Mouse (Mus musculus): ENCODE results near the gene Prss27. TPM values are rescaled to one million over a fixed set of nuclear protein-coding genes. Genes with fewer than 3 reads are reported as not detected.
A peak's percentile ranks its signal among the peaks of the same experiment; 100 is the strongest.

Gene Prss27
- polyA plus RNA-seq (2015; fragmentation: Nextera tagmentation; extraction: Ambion mirVana) = 0.23 and 0.37 TPM in 2 replicates

DNA sequence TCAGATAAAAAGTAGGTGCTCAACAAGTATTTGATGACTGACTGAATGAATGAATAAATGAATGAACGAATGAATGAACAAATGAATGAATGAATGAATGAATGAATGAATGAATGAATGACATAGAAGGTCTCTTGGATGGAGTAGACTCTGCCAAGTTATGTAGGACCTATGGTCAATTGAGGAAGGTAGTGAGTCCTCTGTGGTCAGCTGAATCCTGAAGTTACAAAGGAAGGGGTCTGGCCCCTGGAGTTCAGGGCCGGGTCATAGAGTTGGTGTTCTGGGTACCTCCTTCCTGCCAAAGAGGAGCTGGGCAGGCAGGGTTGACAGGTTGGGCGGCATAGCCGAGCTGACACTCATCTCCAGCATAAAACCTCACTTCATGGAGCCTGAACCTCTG, at the start of gene Prss27:
TSS of gene Prss27 (plus strand) at position 301 of the 400 bp plus-strand sequence.
- Histone ChIP-seq H3K9ac (replicated peaks; ENCODE audit: low read length) (no peak within 1 kb of the TSS), H3K36me3 (ENCODE audit: insufficient read depth, low read length) (no peaks in the 10 kb centered on the region), H3K27ac (ENCODE audit: low read length) (no peak within 1 kb of the TSS), H3K4me1 (ENCODE audit: insufficient read depth, low read length) (no peaks in the 10 kb centered on the region), H3K4me3 (ENCODE audit: low read length) (no peak within 1 kb of the TSS), H3K9me3 (ENCODE audit: low read length) (no peaks in the 10 kb centered on the region), H3K27me3 (ENCODE audit: insufficient read depth, low read length) (no peaks in the 10 kb centered on the region), H3K4me2 (replicated peaks; ENCODE audit: low read depth, low read length) (no peak within 1 kb of the TSS)
- ATAC-seq (ENCODE audit: low FRiP score, low TSS enrichment) = no peak
- 67% methylated on average over 4 of the region's 4 CpGs for WGBS

DNA sequence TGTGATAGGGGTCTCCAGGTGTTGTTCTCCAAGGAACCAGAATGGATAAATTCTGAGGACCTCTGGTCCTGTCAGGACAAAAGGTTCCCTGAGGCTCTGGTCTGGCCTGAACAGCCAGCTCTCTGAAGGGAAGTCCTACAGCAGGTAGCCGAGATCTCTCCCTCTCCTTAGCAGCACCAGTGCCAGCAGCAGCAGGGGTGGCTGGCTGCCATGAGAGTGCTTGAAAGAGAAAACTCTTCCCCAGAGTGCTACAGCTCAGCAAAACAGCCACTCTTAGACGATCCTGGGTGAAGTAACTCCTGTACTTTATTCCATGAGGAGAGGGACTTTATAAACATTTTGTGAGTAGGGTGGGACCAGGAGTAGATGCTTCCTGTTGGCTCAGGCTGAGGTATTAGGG, 48.1 kb upstream of the Prss27 start:
- no peak for ATAC-seq (ENCODE audit: low FRiP score, low TSS enrichment)
- 52% methylated on average over 2 of the region's 2 CpGs for WGBS
- H3K36me3 ChIP-seq (ENCODE audit: insufficient read depth, low read length) = no peaks in the 10 kb centered on the region
- H3K9me3 ChIP-seq (ENCODE audit: low read length) = no peaks in the 10 kb centered on the region
- H3K4me3 ChIP-seq (ENCODE audit: low read length) = no peak overlapping the region
- H3K27me3 ChIP-seq (ENCODE audit: insufficient read depth, low read length) = no peaks in the 10 kb centered on the region
- no peak overlapping the region for H3K9ac ChIP-seq (replicated peaks; ENCODE audit: low read length)
- peaks cover 9% of the 10 kb centered on the region for H3K4me1 ChIP-seq (ENCODE audit: insufficient read depth, low read length)
- no peak overlapping the region for H3K4me2 ChIP-seq (replicated peaks; ENCODE audit: low read depth, low read length)
- H3K27ac ChIP-seq (ENCODE audit: low read length) = no peak overlapping the region

DNA sequence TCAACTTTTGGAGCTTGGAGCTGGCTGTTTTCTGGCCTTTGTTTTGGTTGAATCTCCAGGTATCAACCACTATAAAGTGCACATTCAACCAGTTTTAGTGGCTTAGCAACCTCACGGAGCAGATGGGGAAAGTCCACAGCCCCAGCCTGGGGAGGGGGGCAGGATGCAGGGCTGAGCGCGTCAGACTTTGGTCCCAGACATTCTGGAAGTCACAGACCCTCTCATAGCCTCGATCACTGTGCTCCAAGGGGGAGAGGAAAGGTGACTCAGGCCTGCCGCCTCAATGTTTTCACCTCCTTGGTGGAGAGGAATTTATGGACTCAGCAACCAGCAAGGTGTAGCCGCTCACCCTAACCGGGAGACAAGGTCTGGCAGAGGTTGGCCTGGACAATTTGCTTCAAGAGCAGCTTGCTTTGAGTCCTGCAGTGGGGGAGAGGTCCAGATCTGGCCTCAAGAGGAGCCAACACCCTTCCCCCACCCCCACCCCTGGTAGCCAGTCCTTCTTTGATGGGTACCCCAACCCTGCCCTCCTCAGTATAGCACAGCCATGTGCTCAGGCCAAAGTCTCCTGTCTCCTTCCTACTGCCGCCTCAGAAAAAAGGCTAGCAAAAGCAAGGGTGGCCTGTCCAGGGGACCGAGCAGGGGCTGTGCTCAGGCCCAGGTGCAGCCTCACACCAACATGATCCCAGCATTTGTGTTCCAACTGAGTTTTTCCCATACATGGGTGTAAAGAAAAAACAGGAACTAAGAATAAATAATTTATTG, 45.0 kb upstream of the Prss27 start:
- no peaks in the 10 kb centered on the region for H3K9me3 ChIP-seq (ENCODE audit: low read length)
- peak overlapping the region; percentile 24 for H3K9ac ChIP-seq (replicated peaks; ENCODE audit: low read length)
- peak overlapping the region; percentile 31 for H3K4me3 ChIP-seq (ENCODE audit: low read length)
- no peaks in the 10 kb centered on the region for H3K27me3 ChIP-seq (ENCODE audit: insufficient read depth, low read length)
- peak overlapping the region; percentile 52 for H3K4me2 ChIP-seq (replicated peaks; ENCODE audit: low read depth, low read length)
- no peaks in the 10 kb centered on the region for H3K36me3 ChIP-seq (ENCODE audit: insufficient read depth, low read length)
- peaks cover 9% of the 10 kb centered on the region for H3K4me1 ChIP-seq (ENCODE audit: insufficient read depth, low read length)
- 43% methylated on average over 9 of the region's 9 CpGs for WGBS
- peak overlapping the region; percentile 83 for H3K27ac ChIP-seq (ENCODE audit: low read length)
- peak; percentile 87 for ATAC-seq (ENCODE audit: low FRiP score, low TSS enrichment)

GRCm38 (mm10) chr17:23993559-23994428, 44.1 kb upstream of the Prss27 start:
- 10% methylated on average over 31 of the region's 31 CpGs for WGBS

GRCm38 (mm10) chr17:23994667-23995066, 43.3 kb upstream of the Prss27 start:
- WGBS = 78% methylated on average over 7 of the region's 7 CpGs
- H3K27me3 ChIP-seq (ENCODE audit: insufficient read depth, low read length) = no peaks in the 10 kb centered on the region
- no peaks in the 10 kb centered on the region for H3K36me3 ChIP-seq (ENCODE audit: insufficient read depth, low read length)
- H3K27ac ChIP-seq (ENCODE audit: low read length) = no peak overlapping the region
- no peak overlapping the region for H3K4me2 ChIP-seq (replicated peaks; ENCODE audit: low read depth, low read length)
- H3K4me1 ChIP-seq (ENCODE audit: insufficient read depth, low read length) = peaks cover 9% of the 10 kb centered on the region
- no peak overlapping the region for H3K9ac ChIP-seq (replicated peaks; ENCODE audit: low read length)
- H3K4me3 ChIP-seq (ENCODE audit: low read length) = no peak overlapping the region
- no peaks in the 10 kb centered on the region for H3K9me3 ChIP-seq (ENCODE audit: low read length)
- ATAC-seq (ENCODE audit: low FRiP score, low TSS enrichment) = no peak

More at GRCm38 (mm10) chr17:23993559-23994428, 44.1 kb upstream of the Prss27 start:
- Histone ChIP-seq H3K9me3 (ENCODE audit: low read length) (no peaks in the 10 kb centered on the region), H3K9ac (replicated peaks; ENCODE audit: low read length) (peak overlapping the region; percentile 66), H3K36me3 (ENCODE audit: insufficient read depth, low read length) (no peaks in the 10 kb centered on the region), H3K4me1 (ENCODE audit: insufficient read depth, low read length) (peaks cover 9% of the 10 kb centered on the region), H3K27me3 (ENCODE audit: insufficient read depth, low read length) (no peaks in the 10 kb centered on the region), H3K4me2 (replicated peaks; ENCODE audit: low read depth, low read length) (peak overlapping the region; percentile 52), H3K27ac (ENCODE audit: low read length) (peak overlapping the region; percentile 83), H3K4me3 (ENCODE audit: low read length) (peak overlapping the region; percentile 31)
- peak; percentile 64 for ATAC-seq (ENCODE audit: low FRiP score, low TSS enrichment)

- Histone ChIP-seq H3K36me3 (ENCODE audit: insufficient read depth, low read length) (no peaks in the 10 kb centered on the region), H3K4me1 (ENCODE audit: insufficient read depth, low read length) (peaks cover 9% of the 10 kb centered on the region), H3K9me3 (ENCODE audit: low read length) (no peaks in the 10 kb centered on the region), H3K4me2 (replicated peaks; ENCODE audit: low read depth, low read length) (no peak overlapping the region), H3K27me3 (ENCODE audit: insufficient read depth, low read length) (no peaks in the 10 kb centered on the region), H3K27ac (ENCODE audit: low read length) (no peak overlapping the region), H3K4me3 (ENCODE audit: low read length) (no peak overlapping the region), H3K9ac (replicated peaks; ENCODE audit: low read length) (no peak overlapping the region)
- ATAC-seq (ENCODE audit: low FRiP score, low TSS enrichment) = no peak
- WGBS = 27% methylated on average over 1 of the region's 1 CpGs
Measured at GRCm38 (mm10) chr17:23995421-23995820, 42.5 kb upstream of the Prss27 start.

DNA sequence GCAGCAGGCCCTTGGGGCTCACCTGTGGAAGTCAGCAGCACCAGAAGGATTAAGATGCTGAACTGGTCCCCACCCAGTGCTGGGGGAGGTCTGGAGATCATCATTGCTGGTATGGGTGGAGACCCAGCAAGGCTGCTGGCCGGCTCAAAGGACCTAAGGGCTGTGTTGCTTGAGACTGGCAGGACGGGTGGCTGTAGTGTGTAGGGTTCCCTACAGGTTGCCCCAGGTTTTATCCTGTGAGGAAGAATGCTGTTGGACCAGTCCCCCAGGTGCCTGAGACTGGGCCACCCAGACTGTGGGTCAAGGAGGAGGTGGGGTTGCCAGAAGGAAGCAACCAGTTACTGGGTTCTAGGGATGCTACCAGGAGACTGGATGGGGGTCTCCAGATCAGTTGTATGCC, 40.0 kb upstream of the Prss27 start, which contains the start of gene Prss22:
TSS of gene Prss22 (minus strand) at position 200 of the 400 bp plus-strand sequence.
- 59% methylated on average over 2 of the region's 2 CpGs for WGBS
- no peak within 1 kb of the TSS for H3K4me2 ChIP-seq (replicated peaks; ENCODE audit: low read depth, low read length)
- H3K36me3 ChIP-seq (ENCODE audit: insufficient read depth, low read length) = no peaks in the 10 kb centered on the region
- no peak within 1 kb of the TSS for H3K9ac ChIP-seq (replicated peaks; ENCODE audit: low read length)
- peaks cover 8% of the 10 kb centered on the region for H3K4me1 ChIP-seq (ENCODE audit: insufficient read depth, low read length)
- no peaks in the 10 kb centered on the region for H3K27me3 ChIP-seq (ENCODE audit: insufficient read depth, low read length)
- H3K4me3 ChIP-seq (ENCODE audit: low read length) = no peak within 1 kb of the TSS
- no peak for ATAC-seq (ENCODE audit: low FRiP score, low TSS enrichment)
- no peaks in the 10 kb centered on the region for H3K9me3 ChIP-seq (ENCODE audit: low read length)
- H3K27ac ChIP-seq (ENCODE audit: low read length) = no peak within 1 kb of the TSS

DNA sequence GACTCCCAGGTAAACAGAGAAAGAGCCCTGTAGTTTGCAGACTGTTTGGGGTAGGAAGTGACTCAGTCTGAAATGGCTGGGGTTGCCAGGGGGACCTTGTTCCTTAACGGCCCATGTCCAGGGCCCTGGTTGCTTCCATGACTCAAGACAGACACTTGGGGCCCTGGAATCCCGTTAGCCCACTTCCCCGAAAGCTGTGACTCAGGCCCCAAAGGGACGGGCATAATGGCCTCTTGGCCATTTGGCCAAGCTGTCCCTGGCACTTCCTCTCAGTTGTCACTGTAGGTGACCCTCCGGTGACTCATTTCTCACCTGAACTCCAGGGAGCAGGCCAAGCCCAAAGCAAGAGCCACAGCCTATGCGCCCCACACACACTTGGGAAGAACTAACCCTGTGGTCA, 39.6 kb upstream of the Prss27 start:
- Histone ChIP-seq H3K4me2 (replicated peaks; ENCODE audit: low read depth, low read length) (no peak overlapping the region), H3K4me3 (ENCODE audit: low read length) (no peak overlapping the region), H3K27me3 (ENCODE audit: insufficient read depth, low read length) (no peaks in the 10 kb centered on the region), H3K9me3 (ENCODE audit: low read length) (no peaks in the 10 kb centered on the region), H3K27ac (ENCODE audit: low read length) (no peak overlapping the region), H3K9ac (replicated peaks; ENCODE audit: low read length) (no peak overlapping the region), H3K36me3 (ENCODE audit: insufficient read depth, low read length) (no peaks in the 10 kb centered on the region), H3K4me1 (ENCODE audit: insufficient read depth, low read length) (peaks cover 3% of the 10 kb centered on the region; the same call in 1 of the 2 replicates)
- WGBS = 36% methylated on average over 6 of the region's 6 CpGs
- ATAC-seq (ENCODE audit: low FRiP score, low TSS enrichment) = no peak

- ATAC-seq (ENCODE audit: low FRiP score, low TSS enrichment) = no peak
Measured at GRCm38 (mm10) chr17:24000404-24000803, 37.5 kb upstream of the Prss27 start.

More at GRCm38 (mm10) chr17:24000404-24000803, 37.5 kb upstream of the Prss27 start:
- Histone ChIP-seq H3K9ac (replicated peaks; ENCODE audit: low read length) (no peak overlapping the region), H3K4me3 (ENCODE audit: low read length) (no peak overlapping the region), H3K9me3 (ENCODE audit: low read length) (0 out of 2 replicates have a peak, but pooled peaks cover 3% of the 10 kb centered on the region), H3K4me2 (replicated peaks; ENCODE audit: low read depth, low read length) (no peak overlapping the region), H3K36me3 (ENCODE audit: insufficient read depth, low read length) (no peaks in the 10 kb centered on the region), H3K27ac (ENCODE audit: low read length) (no peak overlapping the region), H3K27me3 (ENCODE audit: insufficient read depth, low read length) (no peaks in the 10 kb centered on the region), H3K4me1 (ENCODE audit: insufficient read depth, low read length) (no peaks in the 10 kb centered on the region)
- WGBS = 39% methylated on average over 5 of the region's 5 CpGs

Data from kidney, embryonic 16.5 days (tissue).